Mouse (Mus musculus): ENCODE results near the gene Ppp3ca. TPM values are rescaled to one million over a fixed set of nuclear protein-coding genes. Genes with fewer than 3 reads are reported as not detected.

Ppp3ca gene
- polyA plus RNA-seq, 1 experiment from 2014 or later: 71.7 TPM

DNA sequence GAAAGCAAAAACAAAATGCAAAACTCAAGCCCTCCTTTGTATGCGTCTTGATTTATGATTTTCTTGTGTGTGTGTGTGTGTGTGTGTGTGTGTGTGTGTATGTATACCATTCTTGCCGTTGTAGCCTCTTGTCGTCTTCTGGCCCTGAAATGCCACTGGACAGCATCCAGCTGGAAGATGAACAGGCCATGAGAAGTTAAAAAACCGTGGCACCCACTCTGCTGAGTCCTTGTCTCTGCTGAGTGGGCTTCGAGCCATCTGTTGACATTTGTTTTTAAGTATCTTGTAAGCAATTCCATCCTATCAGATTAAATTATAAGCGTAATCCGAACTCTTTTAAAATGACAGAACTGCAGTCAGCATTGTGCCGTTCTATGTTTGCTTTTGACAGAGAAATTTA lies 8.5 kb downstream of the Ppp3ca start:
- H3K27me3 ChIP-seq (replicated peaks; ENCODE audit: control insufficient read depth, insufficient read depth, low read length): no peaks in the 10 kb centered on the region
- WGBS: 47% methylated on average over 8 of the region's 8 CpGs
- no peaks in the 10 kb centered on the region for H3K9me3 ChIP-seq (ENCODE audit: control insufficient read depth, low read length)
- no peak overlapping the region for H3K4me3 ChIP-seq (ENCODE audit: low read depth, low read length)
- H3K9ac ChIP-seq (ENCODE audit: low read depth, low read length): no peak overlapping the region
- H3K27ac ChIP-seq (replicated peaks; ENCODE audit: low read depth, low read length): no peak overlapping the region
- H3K4me1 ChIP-seq (ENCODE audit: control insufficient read depth, insufficient read depth, low read length): peaks cover 28% of the 10 kb centered on the region
- no peak overlapping the region for H3K4me2 ChIP-seq (ENCODE audit: low read depth, low read length)
- no peaks in the 10 kb centered on the region for H3K36me3 ChIP-seq (ENCODE audit: control insufficient read depth, insufficient read depth, low read length)
- ATAC-seq (ENCODE audit: low read depth): no peak
- DNase-seq (ENCODE audit: low spot score): peak; percentile 36

DNA sequence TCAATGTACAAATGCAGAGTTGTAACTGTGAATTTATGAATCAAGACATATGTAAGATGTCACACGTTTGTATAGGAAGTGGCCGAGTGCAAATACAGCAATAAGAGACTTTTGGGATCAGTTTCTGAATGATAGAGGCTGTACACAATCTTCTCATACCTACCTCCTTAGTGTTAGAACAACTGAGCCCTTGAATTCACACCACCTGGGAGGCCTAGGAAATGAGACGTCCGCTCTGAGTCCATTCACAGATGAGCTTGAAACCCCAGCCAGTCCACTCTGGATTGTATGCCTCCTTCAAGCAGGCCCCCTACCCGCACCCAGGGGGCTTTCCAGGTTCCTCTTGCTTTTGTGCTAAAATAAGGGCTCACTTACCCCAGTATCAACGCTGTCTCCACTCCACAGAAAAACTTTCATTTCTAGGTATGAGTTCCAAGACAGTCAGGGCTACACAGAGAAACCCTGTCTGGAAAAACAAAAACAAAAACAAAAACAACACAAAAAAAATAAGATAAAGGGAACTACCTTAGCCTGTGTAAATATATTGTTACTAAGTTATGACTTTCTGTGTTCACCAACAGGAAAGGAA lies 10.1 kb downstream of the Ppp3ca start:
- ATAC-seq (ENCODE audit: low read depth): no peak
- H3K4me3 ChIP-seq (ENCODE audit: low read depth, low read length): no peak overlapping the region
- H3K36me3 ChIP-seq (ENCODE audit: control insufficient read depth, insufficient read depth, low read length): no peaks in the 10 kb centered on the region
- WGBS: 68% methylated on average over 6 of the region's 6 CpGs
- no peak overlapping the region for H3K27ac ChIP-seq (replicated peaks; ENCODE audit: low read depth, low read length)
- no peak for DNase-seq (ENCODE audit: low spot score)
- no peak overlapping the region for H3K9ac ChIP-seq (ENCODE audit: low read depth, low read length)
- no peaks in the 10 kb centered on the region for H3K9me3 ChIP-seq (ENCODE audit: control insufficient read depth, low read length)
- H3K4me1 ChIP-seq (ENCODE audit: control insufficient read depth, insufficient read depth, low read length): peaks cover 31% of the 10 kb centered on the region
- H3K27me3 ChIP-seq (replicated peaks; ENCODE audit: control insufficient read depth, insufficient read depth, low read length): no peaks in the 10 kb centered on the region
- no peak overlapping the region for H3K4me2 ChIP-seq (ENCODE audit: low read depth, low read length)

DNA sequence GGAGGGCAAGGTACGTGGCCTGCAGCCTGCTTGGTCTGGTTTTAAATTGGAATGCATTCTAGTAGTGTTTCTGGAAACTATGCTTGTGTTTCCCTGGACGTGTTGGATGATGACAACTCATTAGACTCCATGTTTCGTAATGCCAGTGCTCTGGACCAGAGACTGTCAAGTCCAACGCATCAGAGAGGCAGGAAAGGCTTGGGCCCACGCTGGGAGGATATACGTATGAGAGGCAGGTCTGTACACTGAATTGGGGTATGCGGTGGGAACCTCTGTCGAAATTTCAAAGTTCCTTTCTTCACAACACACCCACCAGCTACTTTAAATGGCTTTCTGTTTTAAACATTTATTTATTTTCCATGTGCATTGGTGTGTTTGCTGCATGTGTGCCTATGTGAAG lies 12.3 kb downstream of the Ppp3ca start:
- peaks cover 28% of the 10 kb centered on the region for H3K4me1 ChIP-seq (ENCODE audit: control insufficient read depth, insufficient read depth, low read length)
- no peak for ATAC-seq (ENCODE audit: low read depth)
- 89% methylated on average over 8 of the region's 8 CpGs for WGBS

DNA sequence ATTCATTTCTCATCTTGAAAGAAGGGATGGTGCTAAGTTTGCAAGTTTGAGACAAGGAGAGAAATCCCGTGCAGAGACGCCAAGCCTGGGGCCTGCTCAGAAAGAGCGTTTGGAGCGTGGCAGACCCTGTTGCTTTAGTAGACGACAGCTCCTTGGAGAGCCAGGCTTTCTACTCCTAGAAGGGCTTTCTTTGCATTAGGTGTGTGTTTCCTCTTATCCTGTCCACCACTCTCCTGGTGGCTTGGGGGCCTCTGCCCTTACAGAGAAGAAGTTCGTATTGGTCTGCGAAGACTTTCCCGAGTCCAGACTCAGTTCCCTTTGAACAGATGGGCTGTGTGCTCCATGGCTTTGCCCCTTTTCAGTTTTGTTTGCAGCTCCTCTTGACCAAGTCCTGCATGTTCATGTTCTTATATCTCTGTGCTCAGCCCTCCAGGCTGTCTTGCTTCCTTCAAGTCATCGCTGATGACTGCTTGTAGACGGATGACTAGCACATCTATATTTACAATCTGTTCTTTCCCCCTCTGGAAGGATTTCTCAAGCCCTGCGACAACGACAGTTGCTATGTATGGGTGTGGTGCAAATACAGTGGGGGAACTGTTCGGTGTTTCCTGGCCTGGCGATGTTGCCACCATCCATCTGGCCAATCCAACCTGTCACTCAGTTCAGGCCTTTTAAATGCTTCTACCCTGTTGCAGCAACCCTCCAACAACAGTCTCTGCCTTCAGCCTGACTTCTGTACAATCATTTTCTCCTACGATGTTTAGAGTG lies 14.5 kb downstream of the Ppp3ca start:
- WGBS: 79% methylated on average over 15 of the region's 15 CpGs
- Histone ChIP-seq H3K4me2 (ENCODE audit: low read depth, low read length) (no peak overlapping the region), H3K36me3 (ENCODE audit: control insufficient read depth, insufficient read depth, low read length) (no peaks in the 10 kb centered on the region), H3K9me3 (ENCODE audit: control insufficient read depth, low read length) (no peaks in the 10 kb centered on the region), H3K27me3 (replicated peaks; ENCODE audit: control insufficient read depth, insufficient read depth, low read length) (no peaks in the 10 kb centered on the region), H3K4me3 (ENCODE audit: low read depth, low read length) (no peak overlapping the region), H3K9ac (ENCODE audit: low read depth, low read length) (no peak overlapping the region), H3K27ac (replicated peaks; ENCODE audit: low read depth, low read length) (no peak overlapping the region), H3K4me1 (ENCODE audit: control insufficient read depth, insufficient read depth, low read length) (peaks cover 22% of the 10 kb centered on the region)
- ATAC-seq (ENCODE audit: low read depth) (no peak), DNase-seq (ENCODE audit: low spot score) (peak; percentile 36)

More for the DNA sequence above, 12.3 kb downstream of the Ppp3ca start:
- Histone ChIP-seq H3K9ac (ENCODE audit: low read depth, low read length) (no peak overlapping the region), H3K27ac (replicated peaks; ENCODE audit: low read depth, low read length) (no peak overlapping the region), H3K4me2 (ENCODE audit: low read depth, low read length) (no peak overlapping the region), H3K36me3 (ENCODE audit: control insufficient read depth, insufficient read depth, low read length) (no peaks in the 10 kb centered on the region), H3K9me3 (ENCODE audit: control insufficient read depth, low read length) (no peaks in the 10 kb centered on the region), H3K27me3 (replicated peaks; ENCODE audit: control insufficient read depth, insufficient read depth, low read length) (no peaks in the 10 kb centered on the region), H3K4me3 (ENCODE audit: low read depth, low read length) (no peak overlapping the region)
- no peak for DNase-seq (ENCODE audit: low spot score)

DNA sequence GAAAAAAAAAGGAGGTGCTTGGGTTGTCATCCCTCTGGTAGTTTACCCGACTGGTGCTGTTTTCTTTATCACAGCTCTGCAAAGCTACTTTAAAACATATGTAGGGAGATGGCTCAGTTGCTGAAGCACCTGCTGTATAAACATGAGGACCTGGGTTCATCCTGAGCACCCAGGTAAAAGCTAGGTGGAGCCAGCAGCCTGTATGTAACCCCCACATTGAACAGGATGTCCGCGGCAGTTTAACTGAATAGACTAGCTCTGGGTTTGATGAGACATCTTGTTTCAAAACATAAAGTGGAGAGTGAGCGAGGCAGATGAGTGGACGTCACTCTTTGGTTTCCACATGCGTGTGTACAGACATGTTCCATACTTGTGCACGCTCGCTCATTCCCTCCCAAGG lies 16.5 kb downstream of the Ppp3ca start:
- H3K4me3 ChIP-seq (ENCODE audit: low read depth, low read length): no peak overlapping the region
- peaks cover 10% of the 10 kb centered on the region; the same call in 1 of the 2 replicates for H3K4me1 ChIP-seq (ENCODE audit: control insufficient read depth, insufficient read depth, low read length)
- H3K27me3 ChIP-seq (replicated peaks; ENCODE audit: control insufficient read depth, insufficient read depth, low read length): no peaks in the 10 kb centered on the region
- 88% methylated on average over 8 of the region's 8 CpGs for WGBS
- H3K4me2 ChIP-seq (ENCODE audit: low read depth, low read length): no peak overlapping the region
- no peak overlapping the region for H3K9ac ChIP-seq (ENCODE audit: low read depth, low read length)
- H3K27ac ChIP-seq (replicated peaks; ENCODE audit: low read depth, low read length): no peak overlapping the region
- H3K36me3 ChIP-seq (ENCODE audit: control insufficient read depth, insufficient read depth, low read length): no peaks in the 10 kb centered on the region
- no peak for DNase-seq (ENCODE audit: low spot score)
- ATAC-seq (ENCODE audit: low read depth): no peak
- H3K9me3 ChIP-seq (ENCODE audit: control insufficient read depth, low read length): no peaks in the 10 kb centered on the region

DNA sequence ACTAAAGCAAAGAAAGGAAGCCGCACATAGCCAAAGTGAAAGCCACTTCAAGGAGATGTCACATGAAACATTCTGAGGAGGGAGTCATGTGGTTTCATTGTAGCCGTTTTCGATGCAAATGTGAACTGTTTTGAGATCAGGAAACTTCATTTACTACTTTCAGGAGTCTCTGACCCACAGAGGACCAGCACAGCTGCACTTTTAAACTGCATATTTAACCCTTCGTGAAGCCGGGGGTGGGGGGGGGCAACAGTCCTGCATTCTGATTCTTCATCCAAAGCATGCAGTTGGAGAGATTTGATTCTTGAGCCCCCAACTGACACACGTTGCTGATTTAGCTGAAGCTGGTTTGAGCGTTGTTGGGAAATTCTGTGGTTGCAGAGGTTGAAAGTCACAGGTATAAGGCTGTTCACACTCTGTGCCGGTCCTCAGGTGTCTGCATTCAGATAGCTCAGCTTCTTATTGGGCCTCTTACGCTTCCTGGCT lies 18.2 kb downstream of the Ppp3ca start:
- Histone ChIP-seq H3K4me2 (ENCODE audit: low read depth, low read length) (no peak overlapping the region), H3K27me3 (replicated peaks; ENCODE audit: control insufficient read depth, insufficient read depth, low read length) (no peaks in the 10 kb centered on the region), H3K36me3 (ENCODE audit: control insufficient read depth, insufficient read depth, low read length) (no peaks in the 10 kb centered on the region), H3K4me3 (ENCODE audit: low read depth, low read length) (no peak overlapping the region), H3K27ac (replicated peaks; ENCODE audit: low read depth, low read length) (no peak overlapping the region), H3K9me3 (ENCODE audit: control insufficient read depth, low read length) (no peaks in the 10 kb centered on the region), H3K4me1 (ENCODE audit: control insufficient read depth, insufficient read depth, low read length) (peaks cover 16% of the 10 kb centered on the region; the same call in 1 of the 2 replicates), H3K9ac (ENCODE audit: low read depth, low read length) (no peak overlapping the region)
- WGBS: 66% methylated on average over 9 of the region's 9 CpGs
- ATAC-seq (ENCODE audit: low read depth) (no peak), DNase-seq (ENCODE audit: low spot score) (no peak)

DNA sequence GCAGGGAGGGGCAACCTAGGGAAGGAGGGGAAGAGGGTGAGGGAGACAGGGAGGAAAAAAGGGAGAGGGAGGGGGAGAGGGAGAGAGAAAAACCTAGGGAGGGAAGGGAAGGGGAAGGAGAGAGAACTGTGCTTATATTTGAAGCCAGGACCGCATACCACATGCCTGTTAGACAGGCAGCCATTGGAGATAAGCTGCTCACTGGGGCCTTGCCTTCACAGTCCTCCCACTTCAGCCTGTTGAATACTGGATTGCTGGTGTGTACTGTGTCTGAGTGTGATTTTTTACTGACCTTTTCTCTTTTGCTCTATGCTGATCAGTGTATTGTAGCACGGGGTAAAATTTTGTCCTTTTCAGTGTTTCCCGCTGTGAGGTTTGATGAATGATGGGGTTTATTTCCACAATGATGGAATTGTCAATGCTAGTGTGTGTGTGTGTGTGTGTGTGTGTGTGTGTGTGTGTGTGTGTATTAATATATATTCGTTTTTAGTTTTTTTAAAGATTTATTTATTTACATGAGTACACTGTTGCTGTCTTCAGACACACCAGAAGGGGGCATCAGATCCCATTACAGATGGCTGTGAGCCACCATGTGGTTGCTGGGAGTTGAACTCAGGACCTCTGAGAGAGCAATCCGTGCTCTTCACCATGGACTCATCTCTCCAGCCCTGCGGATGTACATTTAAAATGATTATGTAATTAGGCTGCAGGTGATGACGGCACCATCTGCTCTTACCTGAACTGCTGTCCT lies 20.0 kb downstream of the Ppp3ca start:
- H3K9me3 ChIP-seq (ENCODE audit: control insufficient read depth, low read length): no peaks in the 10 kb centered on the region
- 88% methylated on average over 7 of the region's 7 CpGs for WGBS
- no peaks in the 10 kb centered on the region for H3K36me3 ChIP-seq (ENCODE audit: control insufficient read depth, insufficient read depth, low read length)
- peaks cover 7% of the 10 kb centered on the region; the same call in 1 of the 2 replicates for H3K4me1 ChIP-seq (ENCODE audit: control insufficient read depth, insufficient read depth, low read length)
- ATAC-seq (ENCODE audit: low read depth) (no peak; the same call in 1 of the 2 replicates), DNase-seq (ENCODE audit: low spot score) (no peak)
- no peak overlapping the region for H3K27ac ChIP-seq (replicated peaks; ENCODE audit: low read depth, low read length)
- no peaks in the 10 kb centered on the region for H3K27me3 ChIP-seq (replicated peaks; ENCODE audit: control insufficient read depth, insufficient read depth, low read length)
- H3K9ac ChIP-seq (ENCODE audit: low read depth, low read length): no peak overlapping the region
- H3K4me3 ChIP-seq (ENCODE audit: low read depth, low read length): no peak overlapping the region
- H3K4me2 ChIP-seq (ENCODE audit: low read depth, low read length): no peak overlapping the region

DNA sequence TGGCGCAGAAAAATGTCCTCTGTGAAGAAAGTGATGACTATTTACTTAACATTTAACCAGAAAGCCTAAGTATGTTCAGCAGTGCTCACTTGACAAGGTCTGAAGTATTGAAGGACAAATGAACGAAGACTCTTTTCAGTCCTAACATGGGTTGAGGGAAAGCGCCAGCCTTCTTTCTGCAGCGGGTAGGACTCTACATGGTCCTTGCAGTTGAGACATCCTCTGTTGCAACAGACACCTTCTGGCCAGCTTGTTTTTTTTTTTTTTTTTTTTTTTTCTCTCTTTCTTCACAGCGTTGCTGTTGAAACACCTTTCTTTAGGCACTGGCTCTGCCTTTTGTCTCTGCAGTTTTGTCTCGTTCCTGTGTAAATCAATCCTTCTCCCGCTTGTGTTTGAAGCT lies 22.1 kb downstream of the Ppp3ca start:
- ATAC-seq (ENCODE audit: low read depth): no peak
- 75% methylated on average over 7 of the region's 7 CpGs for WGBS
- Histone ChIP-seq H3K9ac (ENCODE audit: low read depth, low read length) (no peak overlapping the region), H3K4me2 (ENCODE audit: low read depth, low read length) (no peak overlapping the region), H3K27ac (replicated peaks; ENCODE audit: low read depth, low read length) (no peak overlapping the region), H3K36me3 (ENCODE audit: control insufficient read depth, insufficient read depth, low read length) (no peaks in the 10 kb centered on the region), H3K4me1 (ENCODE audit: control insufficient read depth, insufficient read depth, low read length) (peaks cover 6% of the 10 kb centered on the region; the same call in 1 of the 2 replicates), H3K9me3 (ENCODE audit: control insufficient read depth, low read length) (no peaks in the 10 kb centered on the region), H3K27me3 (replicated peaks; ENCODE audit: control insufficient read depth, insufficient read depth, low read length) (no peaks in the 10 kb centered on the region), H3K4me3 (ENCODE audit: low read depth, low read length) (no peak overlapping the region)
- DNase-seq (ENCODE audit: low spot score): no peak

Measured in embryonic facial prominence, embryonic 14.5 days (tissue).